Mouse (Mus musculus) E14TG2a.4 (cell line): Measurements from ENCODE around the gene Nqo1.

Experiments
- CTCF ChIP-seq: conservative IDR thresholded peaks from 2 replicates; pipeline ENCODE4 v1.5.1; 2014; ENCODE audit warnings: low read length
- NANOG ChIP-seq: IDR thresholded peaks from 2 replicates; pipeline ENCODE4 v1.6.1; 2014; ENCODE audit warnings: borderline replicate concordance, low read length, mixed read lengths
- POU5F1 ChIP-seq: IDR thresholded peaks from 2 replicates; pipeline ENCODE4 v1.6.1; 2014; ENCODE audit warnings: low read length, borderline replicate concordance

- TF ChIP-seq CTCF (no peak), POU5F1 (no peak), NANOG (no peak)
These were observed 17.9 kb downstream of the Nqo1 start for GRCm38 (mm10) chr8:107385063-107385462.
